Mouse (Mus musculus): Measurements from ENCODE around the gene Abtb1. TPM values are rescaled to one million over a fixed set of nuclear protein-coding genes. Genes with fewer than 3 reads are reported as not detected.

Gene Abtb1
- total RNA-seq, 2 experiments from 2014 or later = 18.8 to 20.1 TPM

DNA sequence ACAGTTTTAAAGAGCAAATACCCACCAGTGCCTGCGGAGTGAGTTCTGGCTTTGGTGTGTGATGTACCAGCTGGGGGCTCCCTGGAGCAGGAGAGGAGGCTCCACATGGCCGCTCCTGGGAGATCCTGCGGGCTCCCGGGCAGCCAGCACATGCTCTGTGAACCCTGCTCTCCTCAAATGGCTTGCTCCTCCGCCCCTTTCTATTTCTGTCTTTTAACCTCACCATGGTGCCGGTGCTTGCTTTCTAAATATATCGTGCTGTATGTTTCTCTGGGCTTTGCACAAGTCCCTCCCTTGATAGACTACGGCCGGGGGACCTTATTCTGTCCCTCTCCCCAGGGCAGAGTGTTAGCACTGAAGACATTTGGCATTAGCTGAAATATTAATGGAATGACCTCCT, 15.5 kb upstream of the Abtb1 start:
- no peak for DNase-seq (ENCODE audit: low spot score in 2 of 2)

DNA sequence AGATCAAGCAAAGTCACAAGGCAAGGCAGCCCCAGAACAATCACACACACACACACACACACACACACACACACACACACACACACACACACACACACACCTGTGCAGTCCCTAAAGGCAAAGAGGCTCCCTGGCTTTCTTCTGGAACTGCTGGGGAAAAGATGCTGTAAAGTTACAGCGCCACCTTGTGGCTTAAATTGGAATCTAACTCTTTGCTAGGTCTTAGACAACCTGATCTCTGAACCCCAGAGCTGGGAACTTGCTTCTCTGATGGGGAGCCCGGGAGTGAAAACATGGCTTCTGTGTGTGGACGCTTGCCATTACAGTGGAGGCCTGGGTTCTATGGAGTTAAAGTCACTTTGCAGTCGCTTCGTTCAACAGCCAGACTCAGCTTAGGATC, 13.9 kb upstream of the Abtb1 start:
- peak in 1 of 2 experiments; percentile 67 for DNase-seq (ENCODE audit: low spot score in 2 of 2)

DNA sequence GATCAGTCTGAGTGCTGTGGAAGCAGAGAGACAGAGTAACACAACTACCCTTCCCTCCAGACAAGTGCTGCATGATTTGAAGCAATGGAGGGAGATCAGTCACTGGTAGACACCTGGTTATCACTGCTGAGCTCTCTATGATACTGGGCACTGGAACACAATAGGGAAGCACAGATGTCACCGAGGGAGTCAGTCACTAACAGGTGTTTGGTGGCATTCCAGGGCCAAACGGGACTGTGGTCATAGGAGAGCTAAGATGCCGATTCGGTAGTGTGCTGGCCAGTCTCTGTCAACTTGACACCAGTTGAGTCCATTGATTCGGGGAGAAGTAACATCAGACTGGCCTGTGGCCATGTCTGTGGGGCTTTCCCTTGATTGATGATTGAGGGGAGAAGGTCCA, 12.7 kb upstream of the Abtb1 start:
- no peak for DNase-seq (ENCODE audit: low spot score in 2 of 2)

DNA sequence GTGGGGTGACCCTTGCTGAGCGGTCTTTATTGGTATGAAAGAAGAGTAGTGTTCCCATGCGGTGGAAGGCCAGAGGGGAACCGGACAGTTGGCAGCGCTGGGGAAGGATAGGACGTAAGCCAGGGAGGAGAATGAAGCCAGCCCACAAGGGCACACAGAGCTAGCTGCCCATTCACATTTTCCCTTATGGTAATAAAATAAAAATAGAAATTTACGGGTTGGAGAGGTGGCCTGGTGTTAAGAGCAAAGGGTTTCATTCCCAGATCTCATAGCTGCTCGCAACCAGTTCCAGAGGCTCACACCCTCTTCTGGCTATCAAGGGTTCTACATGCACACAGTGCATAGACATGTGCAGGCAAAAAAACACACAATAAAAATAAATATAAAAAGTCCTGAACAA, 8.2 kb upstream of the Abtb1 start:
- no peak for DNase-seq (ENCODE audit: low spot score in 2 of 2)

DNA sequence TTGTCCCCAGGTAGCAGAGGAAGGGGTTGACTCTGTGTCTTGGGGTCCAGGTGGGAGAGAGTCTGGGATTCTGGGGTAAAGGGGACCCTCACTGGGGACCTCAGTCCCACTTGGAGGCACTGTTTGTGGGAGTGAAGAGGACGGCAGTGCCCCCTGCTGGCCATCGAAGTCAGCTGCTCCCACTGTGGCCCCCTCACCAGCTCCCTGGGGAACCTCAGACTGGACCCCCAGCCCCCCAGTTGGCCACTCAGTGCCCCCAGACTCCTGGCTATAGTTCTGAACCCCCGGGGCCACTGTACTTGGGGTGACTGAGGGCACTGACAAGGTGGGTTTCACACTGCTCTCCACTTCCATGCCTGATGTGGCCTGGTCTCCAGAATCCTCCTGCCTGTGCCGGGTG, 7.5 kb upstream of the Abtb1 start:
- DNase-seq (ENCODE audit: low spot score in 2 of 2) = no peak

DNA sequence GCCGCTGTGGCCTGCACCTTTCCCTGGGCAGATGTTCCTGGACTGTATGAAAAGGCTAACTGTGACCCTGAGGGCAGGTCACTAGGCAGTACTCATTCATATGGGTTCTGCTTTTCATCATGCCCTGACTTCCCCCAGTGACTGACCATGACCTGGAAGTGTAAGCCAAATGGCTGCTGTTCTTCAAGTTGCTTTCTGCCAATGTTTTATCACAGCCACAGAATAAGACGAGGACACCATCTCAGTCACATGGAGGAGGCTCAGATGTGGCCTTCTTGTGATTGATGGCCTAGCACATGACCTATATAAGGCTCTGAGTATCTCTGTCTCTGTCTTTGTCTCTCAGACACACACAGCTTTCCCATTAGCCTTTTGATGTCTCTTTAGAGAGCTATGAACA, 5.8 kb upstream of the Abtb1 start:
- DNase-seq (ENCODE audit: low spot score in 2 of 2) = no peak

DNA sequence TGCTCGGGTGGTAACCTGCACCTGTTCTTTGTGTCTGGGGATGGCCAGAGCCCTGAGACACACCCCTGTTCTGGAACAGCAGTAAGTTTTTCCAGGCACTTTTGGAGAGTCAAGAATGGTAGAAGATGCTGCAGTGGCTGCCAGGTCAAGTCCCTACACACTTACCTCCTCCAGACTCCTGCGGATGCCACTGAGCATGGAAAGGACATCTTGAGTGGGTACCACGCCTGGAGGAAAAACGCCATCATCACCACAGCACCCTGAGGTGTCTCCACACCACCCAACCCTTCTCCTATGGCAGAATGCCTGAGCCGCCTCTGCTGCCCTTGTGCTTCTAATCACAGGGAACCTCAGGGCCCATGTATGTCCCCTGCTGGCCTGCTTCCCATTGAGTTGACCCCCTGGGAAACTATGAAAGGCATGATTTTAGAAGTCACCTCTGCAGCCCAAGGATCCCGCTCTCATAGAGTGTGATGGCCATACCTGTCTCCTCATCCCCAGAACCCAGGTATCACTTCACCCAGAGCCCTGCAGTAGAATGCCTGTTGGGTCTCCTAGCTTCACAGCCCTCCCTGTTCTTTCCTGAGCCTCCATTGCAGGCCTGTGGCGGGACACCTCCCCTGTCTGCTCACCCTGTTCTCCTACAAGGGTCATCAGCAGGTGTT, 3.2 kb upstream of the Abtb1 start:
- DNase-seq (ENCODE audit: low spot score in 2 of 2) = no peak

DNA sequence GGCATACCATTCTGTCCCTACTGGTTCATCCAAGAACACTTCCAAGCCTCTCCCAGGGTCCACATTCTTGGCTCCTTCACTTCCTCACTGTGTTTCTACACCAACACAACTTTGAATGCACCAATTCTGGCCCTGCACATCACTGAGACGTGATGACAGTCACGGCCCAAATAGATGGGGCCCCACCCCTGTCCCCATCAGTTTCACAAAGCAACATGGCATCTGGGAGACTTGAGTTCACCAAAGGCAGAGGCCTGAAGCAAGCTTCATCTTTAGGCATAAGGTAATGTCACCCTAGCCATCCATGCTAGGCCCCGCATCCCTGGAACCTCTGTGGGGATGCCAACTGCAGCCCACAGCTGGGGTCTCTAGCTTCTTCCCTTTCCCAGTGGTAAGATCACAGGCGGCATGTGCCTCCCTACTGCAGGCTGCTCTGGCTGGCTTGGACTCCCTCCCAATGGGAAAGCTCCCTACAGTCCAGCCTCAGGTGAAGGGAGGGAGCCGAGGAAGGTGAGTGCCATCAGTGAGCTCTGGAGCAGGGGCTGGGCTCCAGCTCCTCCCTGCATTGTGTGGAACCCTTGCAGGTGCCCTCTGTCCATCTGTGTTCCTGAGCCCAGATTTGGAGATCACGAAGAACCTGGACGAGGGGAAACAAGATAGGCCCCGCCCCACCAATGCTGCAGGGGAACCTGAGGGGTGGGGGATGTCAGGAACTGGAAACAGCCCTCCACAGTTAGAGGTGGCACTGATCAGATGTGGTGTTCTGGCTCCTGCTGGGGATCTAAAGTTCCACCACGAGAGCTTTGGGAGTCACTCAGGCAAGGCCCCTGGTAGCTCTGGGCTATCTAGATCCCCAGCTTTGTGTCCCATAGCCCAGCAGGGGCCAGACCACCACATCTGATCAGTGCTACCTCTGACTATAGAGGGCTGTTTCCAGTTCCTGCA, 2.3 kb upstream of the Abtb1 start:
- no peak for DNase-seq (ENCODE audit: low spot score in 2 of 2)

DNA sequence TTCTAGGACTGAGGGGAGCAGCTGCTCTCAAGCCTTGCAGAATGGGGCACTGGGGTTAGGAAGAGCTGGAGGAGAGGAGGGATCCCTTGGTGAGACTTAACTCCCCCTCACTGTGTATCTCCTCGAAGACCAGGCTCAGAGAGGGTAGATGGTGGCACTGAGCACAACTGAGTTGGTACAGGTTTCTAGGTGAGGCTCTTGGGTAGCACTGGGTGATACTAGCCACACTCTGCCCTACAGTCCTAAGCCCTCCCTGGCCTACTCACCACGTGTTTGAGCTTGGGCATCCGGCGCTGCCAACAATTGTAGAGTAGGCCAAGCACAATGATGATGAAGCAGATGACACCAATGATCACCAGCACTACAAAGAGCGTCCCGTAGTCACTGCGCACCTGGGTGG, 1.5 kb upstream of the Abtb1 start:
- DNase-seq (ENCODE audit: low spot score in 2 of 2) = no peak

DNA sequence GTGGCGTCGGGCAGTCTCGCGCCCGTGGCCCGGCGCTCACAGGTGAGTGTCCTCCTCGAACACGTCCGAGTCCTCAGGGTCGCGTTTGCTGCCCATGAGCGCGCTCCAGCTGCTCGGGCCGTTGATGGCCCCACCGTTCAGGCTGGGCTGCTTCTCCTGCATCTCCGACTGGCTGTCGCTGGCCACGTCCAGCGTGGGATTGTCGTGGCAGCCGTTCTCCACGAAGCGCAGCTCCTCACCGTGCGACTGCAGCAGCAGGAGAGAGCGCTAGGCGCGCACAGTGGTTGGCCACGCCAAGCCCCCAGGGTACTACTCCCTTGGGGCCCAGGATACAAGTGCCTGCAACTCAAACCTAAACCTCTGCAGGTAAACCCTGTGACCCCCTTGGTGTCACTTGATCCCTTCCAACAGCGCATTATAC, 957 bp upstream of the Abtb1 start:
- DNase-seq (ENCODE audit: low spot score in 2 of 2) = peak in 1 of 2 experiments; percentile 61

DNA sequence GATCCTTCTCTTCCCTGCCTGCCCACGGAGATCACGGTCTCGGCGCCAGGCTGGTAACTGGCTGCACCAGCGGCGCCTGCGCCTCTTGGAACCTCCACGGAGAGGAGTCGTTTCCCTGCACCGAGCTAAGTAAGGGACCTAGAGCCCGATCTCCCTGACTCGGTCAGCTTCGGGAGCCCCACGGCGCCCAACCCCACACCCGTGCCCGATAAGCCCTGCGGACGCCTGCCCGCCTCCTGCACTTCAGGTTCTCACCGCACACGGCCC, 337 bp downstream of the Abtb1 start:
- no peak for DNase-seq (ENCODE audit: low spot score in 2 of 2)

DNA sequence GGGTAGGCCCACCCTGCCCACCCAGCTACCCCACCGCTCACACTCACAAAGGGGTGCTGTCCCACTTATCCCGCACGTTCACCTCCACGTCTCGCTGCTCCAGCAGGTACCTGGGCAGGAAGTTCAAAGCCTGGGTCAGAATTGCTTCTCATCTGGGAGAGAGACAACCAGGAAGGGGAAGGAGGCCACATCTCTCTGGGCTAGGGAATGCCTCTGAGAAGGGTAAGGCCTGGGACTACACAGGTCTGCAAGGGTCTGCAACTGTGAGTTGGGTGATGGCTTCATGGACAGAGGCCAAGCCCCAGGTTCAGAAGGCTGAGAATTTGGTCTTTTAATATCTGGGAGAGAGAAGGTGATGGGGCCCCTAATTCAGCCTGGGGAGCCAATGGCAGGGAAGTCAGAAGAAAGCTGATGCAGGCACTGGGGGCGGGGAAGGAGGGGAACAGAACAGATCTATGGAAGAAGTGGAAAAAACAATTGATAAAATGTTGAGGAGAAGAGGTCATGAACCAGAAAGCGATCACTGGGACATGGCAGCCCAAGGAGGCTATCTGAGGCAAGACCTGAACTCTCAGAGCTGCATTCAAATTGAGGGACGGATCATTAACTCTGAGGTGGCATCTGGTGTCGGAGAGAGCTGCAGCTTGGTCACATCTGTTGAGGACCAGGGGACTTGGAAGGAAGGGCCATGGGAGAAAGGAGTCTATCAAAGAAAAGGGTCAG, 832 bp downstream of the Abtb1 start:
- DNase-seq (ENCODE audit: low spot score in 2 of 2) = no peak

DNA sequence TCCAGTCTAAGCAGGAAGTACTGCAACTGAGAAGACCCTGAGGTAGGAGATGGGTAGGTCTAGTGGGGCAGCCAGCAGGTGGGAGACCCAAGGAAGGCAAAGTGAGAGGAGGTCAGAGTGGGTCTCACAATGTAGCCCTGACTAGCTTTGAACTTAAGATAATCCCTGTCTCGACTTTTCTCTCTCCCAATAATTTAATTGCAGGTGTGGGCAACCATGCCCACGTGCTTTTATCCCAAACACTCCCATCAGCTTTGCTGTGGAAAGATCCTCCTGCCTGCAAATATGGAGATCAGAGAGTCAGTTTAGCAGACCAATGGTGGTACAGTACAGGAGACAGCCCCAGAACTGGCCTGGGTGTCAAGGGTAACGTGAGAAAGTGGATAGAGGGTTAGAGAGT, 1.6 kb downstream of the Abtb1 start:
- no peak for DNase-seq (ENCODE audit: low spot score in 2 of 2)

DNA sequence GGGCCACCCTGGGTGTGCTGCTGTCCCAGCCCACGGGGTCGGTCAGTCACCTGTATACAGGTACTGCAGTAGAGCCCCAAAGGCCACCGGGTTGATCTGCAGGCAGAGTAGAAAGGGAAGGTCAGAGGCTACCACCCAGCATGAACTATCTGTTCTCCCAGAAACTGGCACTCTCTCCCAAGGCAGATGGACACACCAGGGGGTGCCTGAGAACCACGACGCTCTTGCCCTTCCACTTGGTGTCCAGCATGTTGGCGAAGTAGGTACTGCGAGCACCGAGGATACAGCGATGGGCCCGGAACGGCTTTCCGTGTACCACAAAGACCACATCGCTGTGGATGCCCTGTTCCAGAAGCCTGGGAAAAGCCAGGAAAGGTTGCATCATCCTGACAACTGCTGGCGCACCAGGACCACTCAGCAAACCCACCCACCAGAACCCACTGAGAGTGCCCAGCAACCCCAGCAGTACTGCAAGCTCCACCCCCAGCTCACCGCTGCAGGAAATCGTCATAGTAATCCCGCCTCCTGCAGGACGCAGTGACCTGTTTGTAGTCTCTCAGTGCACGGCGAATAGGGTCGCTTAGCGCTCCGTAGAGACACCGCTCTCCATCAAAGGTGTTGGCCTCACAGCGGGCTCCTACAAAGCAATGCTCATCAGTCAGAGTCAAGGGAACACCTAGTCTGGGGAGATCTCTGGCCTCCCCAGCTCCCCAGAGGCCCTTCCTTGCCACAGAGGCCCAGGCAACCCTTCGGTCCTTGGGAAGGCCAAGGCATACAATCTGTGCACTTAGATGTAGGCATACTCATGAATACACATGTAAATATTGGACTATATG, 2.4 kb downstream of the Abtb1 start:
- DNase-seq (ENCODE audit: low spot score in 2 of 2) = no peak

DNA sequence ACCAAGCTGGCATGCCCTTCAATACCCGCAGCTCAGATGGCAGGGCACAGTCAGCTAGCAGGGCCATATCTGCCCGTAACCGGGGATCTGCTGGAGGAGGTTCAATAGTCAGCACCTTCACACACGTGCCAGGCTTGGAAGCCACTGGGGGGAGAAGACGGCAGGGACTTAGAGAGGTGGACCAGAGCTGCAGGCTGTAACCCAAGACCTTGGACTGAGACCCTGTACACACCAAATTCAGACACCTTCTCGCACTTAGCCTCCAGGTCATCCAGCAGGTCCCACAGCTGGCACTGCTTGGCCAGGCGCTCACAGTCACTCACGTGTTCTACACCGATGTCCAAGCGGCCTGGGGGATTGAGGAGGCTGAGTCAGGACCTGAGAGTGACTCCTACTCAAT, 3.2 kb downstream of the Abtb1 start:
- DNase-seq (ENCODE audit: low spot score in 2 of 2) = no peak

DNA sequence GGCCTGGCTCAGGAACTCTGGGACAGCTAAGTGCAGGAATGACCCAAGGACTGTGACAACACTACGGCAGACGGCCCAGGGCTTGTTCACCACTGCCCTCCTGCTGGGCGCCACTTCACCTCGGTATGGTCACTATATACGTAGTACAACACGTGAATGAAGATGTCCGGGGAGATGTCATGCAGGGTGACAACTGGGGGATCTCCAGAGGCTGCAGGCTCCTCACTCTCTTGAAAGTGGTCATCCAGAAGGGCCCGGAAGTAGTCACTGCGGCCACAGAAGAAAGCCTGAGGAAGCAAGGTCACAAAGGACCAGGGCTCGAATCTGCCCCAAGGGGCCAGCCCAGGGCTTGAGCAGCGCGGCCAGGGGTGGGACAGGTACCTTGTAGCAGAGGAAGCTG, 3.8 kb downstream of the Abtb1 start:
- no peak for DNase-seq (ENCODE audit: low spot score in 2 of 2)

DNA sequence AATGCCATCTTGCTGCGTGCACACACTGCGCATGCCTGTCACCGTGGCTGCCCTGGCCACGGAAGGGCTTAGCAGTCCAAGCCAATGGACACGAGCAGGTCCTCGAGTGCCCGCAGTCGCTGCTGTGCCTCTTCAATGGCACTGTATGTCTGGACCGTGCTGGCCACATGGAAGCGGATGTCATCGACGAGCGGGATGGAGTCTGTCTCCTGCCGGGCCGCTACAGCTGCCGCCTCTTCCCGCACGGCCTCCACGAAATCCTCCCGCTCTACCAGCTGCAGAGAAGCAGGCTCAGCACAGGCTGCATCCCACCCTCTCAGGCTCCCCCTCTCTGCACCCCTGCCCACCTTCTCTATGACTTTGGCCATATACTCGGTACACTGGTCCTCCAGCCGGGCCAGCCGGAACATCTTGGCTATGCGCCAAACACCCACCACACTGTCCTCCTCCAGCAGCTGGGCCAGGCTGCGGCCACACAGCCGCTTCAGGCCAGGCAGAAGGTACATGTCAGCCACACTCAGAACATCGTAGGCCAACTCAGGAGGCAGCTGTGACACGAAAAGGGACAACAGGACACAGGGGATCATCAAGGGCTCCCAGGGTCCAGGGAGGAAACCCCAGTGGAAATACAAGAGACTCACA, 5.5 kb downstream of the Abtb1 start:
- no peak for DNase-seq (ENCODE audit: low spot score in 2 of 2)

DNA sequence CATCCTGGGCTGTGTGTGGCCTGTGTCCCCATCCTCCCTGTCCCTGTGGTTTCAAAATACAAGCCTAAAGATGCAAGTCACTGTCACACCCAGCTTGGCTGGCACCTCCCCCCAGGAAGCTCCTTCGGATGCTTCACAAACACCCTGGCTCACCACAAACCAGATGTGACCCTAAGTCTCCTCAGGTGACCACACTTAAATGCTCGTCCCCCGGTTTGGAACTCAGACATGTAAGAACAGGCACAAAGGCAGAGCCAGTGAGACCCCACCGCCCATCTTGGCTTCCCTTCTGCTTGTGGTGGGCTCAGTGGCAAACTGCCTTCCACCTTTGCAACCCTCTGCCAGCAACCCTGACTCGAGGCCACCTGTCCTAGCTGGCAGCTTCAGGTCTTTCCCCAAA, 6.7 kb downstream of the Abtb1 start:
- no peak for DNase-seq (ENCODE audit: low spot score in 2 of 2)

DNA sequence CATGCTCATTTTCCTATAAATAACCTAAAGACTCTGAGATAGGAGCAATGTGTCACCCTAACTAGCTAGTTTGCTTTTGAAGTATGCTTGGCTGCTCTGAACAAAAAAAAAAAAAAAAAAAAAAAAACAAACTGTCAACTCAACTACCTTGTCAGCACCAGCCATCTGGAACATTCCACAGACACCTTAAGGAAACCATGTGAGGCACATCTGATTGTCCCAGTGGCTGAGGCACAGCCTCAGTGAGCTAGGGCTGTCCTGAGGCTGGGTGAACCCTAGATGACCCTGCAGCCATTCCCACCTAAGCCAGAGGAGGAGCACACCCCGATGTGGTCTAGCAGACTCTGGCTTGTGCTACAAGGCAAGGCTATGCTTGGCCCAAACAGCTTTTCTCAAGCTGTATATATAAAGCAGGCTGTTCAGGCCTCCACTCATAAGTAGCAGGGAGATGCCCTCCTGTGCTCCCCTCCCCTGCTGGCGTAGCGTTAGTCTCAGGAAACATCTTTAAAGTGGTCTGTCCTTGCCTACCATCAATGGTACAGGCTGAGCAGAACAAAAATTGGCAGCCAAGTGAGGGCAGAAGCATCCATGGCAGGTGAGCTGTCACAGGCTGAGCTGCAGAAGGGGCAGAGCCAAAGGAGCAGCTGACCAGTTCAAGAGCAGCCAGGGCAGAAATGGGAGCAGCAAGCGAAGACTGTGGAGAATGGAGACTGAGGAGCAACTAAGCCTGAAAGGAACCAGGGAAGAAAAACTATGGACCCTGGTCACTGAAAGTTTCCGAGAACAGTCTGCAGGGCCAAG, 8.2 kb downstream of the Abtb1 start:
- no peak for DNase-seq (ENCODE audit: low spot score in 2 of 2)

DNA sequence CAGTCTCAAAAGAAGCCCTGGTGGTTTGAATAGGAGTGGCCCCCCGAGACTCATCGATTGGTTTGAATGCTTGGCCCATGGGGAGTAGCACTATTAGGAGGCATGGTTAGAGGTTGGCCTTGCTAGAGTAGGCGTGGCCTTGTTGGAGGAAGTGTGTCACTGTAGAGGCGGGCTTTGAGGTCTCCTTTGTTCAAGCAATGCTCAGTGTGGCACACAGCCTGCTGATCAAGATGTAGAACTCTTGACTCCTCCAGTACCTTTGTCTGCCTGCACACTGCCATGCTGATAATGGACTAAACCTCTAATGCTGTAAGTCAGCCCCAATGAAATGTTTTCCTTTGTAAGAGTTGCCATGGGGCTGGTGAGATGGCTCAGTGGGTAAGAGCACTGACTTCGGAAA, 9.1 kb downstream of the Abtb1 start:
- DNase-seq (ENCODE audit: low spot score in 2 of 2) = no peak
